Mouse (Mus musculus) induced T-regulatory cell, adult 2 months (primary cell): ENCODE measurements around the gene Epha8.

ENCODE experiments used
- DNase-seq: peaks from one replicate; pipeline ENCODE4 v3.0.0-alpha.2; 2012; ENCODE audit warnings: low read depth

The Epha8 gene

DNA sequence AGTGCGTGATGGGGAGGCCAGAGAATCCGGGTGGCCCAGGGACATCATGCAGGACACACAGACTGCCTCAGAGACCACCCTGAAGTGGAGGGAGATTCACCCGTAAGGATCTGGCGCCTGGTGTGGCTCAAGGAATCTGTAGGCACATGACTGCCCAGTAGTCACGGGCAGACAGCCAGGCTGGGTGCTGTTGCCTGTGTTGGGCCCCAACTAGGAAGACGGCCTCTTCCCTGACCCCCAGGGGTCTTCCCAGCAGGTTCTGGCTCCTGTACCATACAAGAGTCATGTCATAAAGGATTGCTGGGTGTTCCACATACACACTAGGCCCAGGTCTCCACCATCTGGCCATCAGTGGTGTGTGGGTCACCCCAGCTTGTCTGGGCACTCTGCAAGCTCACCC lies 2.1 kb downstream of the Epha8 start:
- no peak for DNase-seq

DNA sequence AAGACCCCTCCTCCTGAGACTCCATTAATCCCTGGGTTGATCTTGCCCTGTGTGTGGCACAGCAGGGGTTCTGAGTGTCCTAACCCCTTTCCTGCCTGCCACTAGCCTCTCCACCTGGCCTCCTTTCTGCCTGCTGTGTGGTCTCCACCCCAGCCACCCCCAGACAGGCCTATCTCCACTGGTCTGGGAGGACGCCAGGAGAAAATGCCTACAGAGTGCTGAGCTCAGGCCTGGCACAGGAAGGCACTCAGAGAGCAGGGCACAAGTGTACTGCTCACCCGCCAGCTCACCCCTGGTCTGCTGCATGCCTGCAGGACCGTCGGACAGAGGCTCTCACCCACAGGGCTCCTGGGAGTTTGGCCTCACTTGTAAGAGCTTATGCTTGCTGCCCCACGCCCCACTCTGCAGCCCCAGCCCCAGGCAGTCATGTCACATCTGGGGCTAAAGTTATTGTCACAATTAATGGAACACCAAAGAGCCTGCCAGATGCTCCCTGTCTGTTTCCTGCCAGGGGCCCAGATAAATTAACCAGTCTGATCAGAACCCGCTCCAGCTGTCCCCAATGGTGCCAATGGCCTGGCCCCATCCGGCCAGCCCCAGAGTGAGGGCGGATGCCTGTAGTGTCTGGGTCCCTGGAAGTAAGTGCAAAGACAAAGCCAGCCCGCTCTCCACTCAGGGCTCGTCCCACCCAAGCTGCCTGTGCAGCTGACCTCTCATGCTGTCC lies 7.2 kb downstream of the Epha8 start:
- no peak for DNase-seq

DNA sequence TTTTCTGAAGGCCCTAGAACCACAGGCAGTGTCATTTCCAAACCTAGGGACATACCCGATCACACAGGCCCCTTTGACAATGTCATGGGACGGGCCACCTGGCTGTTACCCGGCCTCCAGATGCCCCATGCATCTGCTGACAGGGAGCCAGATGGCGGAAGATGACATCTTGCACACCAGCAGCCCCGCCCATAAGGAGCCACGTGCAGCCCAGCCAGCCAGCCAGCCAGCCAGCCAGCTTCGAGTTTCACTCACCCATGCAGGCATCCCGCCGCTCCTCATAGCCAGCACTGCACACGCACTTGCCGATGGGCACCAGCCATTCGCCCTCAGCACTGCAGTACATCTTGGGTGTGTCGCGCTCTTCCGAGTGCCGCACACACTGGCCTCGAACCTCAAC lies 11.2 kb downstream of the Epha8 start:
- DNase-seq: no peak

DNA sequence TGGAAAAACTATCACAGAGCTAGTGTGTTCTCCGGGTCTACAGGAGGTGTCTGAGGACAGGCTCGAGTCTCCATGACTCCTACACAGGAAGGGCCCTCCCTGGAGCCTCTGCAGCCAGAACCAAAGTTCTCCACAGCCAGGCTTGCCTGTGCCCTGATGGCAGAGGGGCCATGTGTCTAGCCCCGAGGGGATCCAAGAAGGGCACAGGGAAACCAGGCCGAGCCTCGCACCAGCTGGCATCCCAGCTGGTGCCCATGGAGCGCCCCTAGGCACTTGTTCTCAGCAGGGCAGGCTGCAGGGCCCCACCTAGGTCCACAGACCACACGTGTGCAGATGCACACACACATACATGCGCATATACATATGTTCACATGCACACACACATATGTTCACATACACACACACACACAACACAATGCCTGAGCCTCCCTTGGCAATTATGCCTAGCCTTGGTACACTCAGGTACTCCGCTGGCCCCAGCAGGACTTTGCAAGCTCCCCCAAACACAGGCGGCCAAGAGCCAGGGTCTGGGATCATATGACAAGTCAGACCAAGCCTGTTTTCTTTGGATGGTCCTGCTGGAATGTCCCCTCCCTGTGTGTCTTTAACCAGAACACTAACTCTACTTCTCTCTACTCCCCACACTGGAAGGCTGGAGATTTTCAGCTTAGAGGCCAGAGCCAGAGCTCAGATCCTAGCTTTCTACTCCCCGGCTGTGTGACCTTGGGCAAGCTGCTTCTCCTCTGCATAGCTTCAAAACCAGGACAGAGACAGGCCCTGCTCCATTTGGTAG lies 11.9 kb downstream of the Epha8 start:
- DNase-seq: no peak

DNA sequence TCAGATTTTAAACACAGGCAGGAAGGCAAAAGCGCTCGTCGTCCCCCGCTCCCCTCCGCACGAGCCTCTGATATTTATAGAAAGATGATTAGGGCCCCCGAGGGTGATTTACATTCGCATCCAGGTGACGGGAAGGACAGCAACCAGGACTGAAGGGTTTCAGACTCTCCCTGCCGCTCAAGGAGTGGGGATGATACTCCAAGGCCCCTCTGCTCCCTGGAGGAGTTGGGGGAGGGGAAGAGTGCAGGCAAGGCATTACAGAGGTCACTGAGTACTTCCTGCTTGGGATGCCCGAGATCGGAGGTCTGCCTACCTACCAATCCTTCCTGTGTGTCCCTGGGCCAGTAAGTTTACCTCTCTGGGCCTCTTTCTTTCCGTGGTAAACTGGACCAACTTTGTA lies 13.4 kb downstream of the Epha8 start:
- no peak for DNase-seq

DNA sequence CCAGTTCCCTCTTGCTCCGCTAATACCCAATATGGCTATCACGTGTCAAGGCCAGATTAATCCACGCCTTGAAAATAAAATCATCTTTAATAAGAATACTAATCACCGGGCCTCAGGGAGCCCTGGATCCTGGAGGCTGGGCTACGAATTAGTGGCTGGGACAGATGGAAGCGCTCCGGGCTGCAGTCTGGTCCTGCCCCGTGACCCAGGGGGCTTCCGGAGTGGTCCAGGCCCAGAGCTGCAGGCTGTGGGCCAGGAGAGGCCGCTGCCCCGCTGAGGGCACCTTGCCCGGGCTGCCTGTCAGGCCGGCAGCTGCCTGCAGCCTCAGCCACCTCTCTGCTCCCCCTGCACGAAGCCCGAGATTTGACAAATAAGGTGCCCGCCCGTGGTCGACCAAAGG lies 13.9 kb downstream of the Epha8 start:
- no peak for DNase-seq

DNA sequence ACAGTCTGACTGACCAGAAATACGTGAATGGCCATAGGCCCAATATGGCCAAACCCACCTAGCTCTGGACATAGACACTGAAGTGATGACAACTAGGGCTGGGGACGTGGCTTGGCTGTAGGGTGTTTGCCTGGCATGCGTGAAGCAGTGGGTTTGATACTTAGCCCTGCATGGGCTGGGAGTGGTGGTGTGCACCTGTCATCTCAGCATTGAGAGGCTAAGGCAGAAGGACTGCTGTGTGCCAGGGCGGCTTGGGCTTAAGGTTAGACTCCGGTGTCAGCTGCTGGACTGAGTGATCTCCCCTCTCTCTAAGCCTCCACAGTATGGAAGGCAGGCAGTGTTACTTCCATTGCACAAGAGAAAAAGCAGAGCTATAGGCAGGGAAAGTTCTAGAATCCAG lies 18.7 kb downstream of the Epha8 start:
- no peak for DNase-seq

DNA sequence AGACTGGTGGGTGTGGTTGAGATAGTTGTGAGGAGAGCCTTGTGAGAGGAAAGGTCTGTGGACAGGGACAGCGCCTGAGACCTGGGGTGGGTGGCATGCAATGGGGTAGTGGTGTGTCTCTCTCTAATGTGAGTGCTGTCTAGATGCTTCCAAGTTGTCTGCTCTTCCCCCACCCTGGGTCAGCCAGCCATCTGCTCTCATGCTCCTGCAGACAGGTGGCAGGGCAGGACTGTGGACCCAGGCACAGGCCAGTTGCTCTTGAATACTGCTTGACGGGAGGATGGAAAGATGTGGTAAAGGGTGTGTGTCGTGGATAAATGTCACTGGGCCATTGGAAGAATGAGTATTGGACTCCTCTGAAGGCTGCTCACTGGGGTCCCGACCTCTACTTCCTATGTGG lies 19.3 kb downstream of the Epha8 start:
- DNase-seq: no peak

DNA sequence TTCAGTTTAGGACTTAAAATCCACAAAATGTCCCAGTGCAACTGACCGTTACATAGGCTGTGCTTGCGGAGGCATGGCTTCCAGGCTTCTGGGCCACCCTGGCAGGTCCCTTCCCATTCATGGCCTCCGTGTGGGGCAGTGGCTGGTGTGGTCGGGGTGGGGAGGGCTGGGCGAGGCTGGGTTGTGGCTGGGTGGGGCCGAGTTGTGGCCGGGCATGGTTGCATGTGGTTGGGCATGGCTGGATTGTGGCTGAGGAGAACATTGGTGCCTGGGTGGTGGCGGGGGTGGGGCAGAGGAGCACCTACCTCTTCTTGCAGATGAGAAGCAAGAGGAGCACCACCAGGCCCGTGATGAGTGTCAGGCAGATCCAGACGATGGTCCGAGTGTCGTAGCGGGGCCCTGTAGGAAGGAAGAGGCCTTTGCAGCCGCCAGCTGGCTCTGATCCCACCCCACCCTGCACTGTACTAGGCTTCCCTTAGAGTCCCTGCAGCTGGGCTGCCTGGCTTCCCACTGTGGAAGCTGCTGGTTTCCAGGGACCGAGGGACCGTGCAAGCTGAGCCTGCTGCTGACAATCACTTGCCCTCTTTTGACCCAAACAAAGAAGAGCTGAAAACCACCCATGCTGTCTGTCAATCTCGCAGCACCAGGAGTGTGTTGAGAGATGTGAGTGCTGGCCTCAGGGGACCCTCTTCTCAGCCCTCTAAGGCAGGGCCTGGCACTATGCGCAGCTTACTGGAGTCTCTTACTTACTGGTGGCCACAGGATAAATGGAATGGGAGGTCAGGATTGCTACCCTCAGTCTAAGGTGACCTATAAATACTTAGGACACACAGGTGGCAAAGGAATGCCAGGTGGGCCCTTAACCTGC lies 21.6 kb downstream of the Epha8 start:
- no peak for DNase-seq

DNA sequence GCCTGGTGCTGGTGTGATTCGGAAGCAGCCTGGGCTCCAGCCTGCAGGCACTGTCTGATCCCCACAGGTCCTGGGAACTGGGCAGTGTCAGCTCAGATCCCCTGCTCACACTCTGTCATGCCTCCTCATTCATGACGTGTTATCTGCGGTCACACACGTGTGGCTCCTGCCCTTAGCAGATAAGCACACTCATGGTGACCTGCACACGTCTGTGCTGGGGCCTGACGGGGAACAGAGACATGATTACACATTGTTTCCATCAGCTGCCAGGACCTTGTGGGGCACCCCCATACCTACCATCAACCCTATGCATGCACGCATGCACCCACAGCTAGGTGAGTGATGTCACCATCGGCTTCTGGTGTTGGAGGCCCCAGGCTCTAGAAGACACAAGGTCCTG lies 26.1 kb downstream of the Epha8 start:
- DNase-seq: no peak

DNA sequence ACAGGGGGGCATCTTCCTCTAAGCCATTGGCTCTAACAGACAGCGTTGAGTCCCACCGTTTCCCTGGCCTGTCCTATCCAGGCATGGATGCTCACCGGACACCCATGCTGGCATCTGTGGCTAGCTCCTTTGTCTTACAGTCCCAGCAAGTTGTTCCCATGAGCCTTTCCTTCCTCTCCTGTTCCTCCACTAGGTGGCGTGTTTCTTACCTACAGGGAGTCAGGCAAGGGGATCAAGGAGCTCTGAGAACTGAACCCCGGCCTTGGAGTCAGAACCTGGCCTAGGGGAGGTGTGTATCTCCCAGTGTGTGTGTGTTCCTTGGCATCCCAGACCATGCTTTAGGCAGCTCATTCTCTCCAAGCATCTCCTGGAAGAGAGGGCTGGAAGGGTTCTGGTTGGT lies 27.7 kb downstream of the Epha8 start:
- peak; percentile 48 for DNase-seq

DNA sequence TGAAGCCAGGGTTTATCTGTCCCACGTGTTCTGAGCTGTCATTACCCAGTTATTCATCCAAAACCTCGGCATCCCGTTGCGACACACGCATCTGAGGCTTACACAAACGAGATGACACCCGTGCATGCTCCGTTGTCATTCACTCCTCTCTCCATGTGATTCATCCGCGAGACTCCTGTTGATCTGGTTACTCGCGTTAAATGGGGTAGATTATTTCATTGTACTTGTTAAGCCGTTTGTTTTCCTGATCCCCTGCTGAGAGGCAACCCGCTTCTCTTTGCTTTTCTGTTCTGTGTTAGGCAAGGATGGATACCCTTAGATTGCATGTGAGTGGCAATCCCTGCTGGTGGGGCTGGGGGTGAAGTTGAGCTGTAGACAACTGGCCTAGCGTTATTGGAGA lies 30.8 kb downstream of the Epha8 start:
- DNase-seq: no peak

DNA sequence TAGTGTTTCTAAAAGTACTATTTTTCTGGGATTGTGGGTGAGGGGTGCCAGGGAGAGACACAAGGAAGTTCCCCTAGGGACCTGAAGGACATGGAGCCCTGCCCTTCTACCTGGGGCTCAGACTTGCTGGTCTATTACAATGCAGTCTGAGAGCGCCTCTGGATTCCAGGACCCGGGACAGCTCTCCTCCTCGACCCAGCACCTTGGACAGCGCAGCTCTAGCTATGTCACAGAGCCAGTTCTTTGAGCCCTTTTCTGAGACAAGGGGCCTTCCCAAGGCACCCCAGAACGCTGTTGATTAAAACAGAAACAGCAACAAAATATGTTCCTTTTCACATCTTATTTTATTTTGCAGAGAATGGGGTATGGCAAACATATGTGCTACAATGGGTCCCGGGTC lies 32.1 kb downstream of the Epha8 start:
- DNase-seq: peak; percentile 51

DNA sequence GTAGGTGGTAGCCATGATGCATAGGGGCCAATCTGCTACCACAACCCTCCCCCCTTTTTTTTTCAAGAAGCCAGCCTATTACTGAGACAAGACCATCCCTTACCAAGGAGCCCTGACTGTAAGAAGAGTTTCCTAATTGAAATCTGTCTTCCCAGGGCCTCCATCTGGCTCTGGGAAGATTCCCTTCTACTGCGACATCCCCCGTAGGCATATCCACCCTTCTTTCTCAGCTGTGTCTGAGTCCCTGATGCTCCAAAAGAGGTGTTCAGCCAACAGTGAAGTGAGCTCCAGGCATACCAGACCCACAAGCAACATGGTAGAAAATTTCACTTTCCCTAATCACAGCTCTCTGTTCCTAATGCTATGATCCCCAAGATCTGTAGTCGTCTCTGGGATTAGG lies 37.1 kb downstream of the Epha8 start:
- DNase-seq: no peak

DNA sequence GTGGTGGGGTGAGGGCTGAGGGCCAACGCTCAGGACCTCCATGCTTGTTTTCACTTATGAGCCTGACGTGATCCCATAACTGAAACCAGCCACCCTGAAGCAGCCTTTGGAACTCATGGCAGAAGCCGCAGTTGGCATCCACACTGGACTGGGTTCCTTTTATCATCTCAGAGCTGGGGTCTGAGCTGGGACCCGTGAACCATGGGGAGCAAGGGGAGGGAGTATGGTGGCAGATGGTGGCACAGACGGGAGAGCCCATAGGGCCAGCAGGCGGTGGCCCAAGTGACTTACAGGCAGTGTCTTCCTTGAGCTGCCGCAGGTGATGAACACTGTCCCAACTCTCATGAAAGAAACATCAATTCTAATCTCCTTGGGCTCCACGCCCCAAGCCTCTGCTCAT lies 37.8 kb downstream of the Epha8 start:
- no peak for DNase-seq

DNA sequence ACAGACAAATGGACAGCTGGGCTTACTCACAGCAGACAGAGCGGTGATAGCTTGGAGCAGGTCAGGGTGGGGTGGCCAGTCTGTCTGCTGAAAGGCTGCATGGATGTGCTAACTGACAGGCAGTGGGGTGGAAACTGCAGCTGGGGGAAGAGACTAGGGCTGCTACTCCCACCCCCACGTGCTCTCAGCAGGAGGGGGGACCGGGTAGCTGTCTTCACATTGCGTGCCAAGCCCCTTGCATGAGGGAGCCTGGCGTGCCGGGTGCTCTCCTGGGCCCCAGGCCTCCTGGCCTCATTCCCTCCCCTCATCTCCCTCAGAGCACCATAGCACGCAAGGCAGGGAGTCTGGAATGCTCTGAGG lies 39.5 kb downstream of the Epha8 start:
- no peak for DNase-seq

DNA sequence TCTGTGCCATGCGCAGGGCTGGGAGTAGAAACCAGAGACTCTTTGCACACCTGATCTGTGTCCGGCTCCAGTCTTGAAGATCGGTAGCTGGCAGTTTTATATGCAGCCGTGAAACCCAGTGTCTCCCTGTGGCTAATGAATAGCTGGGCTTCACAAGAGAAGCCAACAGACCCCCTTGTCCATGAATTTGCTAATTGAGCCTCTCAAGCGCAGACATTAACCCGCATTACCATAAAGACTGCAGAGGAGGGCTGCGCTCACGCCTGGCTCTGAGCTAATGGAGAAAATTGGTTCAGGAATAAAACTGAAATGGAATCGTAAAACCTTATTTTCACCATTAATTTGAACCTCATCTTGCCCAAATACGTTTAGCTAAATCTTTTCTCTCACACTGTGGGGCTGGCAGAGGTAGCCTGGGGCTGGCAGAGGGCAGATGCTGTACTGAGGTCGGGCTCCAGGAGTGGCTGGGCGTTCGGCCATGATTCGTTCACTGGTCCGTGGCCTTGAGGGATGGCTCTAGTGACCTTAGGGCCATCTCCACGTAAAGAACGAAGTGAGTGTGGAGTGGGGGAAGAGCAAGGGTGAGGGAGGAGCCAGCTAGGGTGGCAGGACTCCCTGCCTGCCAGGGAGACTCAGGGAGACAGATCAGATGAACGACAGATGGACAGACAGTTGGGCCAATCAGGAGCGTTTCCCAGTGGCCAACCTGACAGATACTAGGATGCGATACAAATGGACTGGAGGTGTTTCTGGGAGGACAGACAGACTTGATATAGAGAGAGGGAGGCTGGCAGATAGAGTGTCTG lies 40.1 kb downstream of the Epha8 start:
- no peak for DNase-seq

DNA sequence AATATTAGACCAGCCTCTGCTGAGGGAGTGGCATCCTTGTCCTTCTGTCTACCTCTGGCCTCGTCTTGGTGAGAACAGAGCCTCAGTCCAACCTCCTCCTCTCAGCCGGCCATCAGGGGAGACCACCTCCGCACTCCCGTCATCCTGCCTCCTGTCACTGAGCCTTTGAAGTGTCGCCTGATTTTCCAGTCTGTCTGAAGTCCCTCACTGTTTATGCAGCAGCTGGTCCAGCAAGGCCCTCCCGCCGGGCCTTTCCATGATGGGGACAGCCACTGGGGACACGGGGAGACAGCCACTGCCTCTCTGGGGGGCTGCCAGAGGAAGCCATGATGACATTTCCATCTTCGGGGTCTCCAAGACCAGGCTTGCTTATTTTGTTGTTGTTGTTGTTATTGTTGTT lies 43.8 kb downstream of the Epha8 start:
- DNase-seq: no peak

DNA sequence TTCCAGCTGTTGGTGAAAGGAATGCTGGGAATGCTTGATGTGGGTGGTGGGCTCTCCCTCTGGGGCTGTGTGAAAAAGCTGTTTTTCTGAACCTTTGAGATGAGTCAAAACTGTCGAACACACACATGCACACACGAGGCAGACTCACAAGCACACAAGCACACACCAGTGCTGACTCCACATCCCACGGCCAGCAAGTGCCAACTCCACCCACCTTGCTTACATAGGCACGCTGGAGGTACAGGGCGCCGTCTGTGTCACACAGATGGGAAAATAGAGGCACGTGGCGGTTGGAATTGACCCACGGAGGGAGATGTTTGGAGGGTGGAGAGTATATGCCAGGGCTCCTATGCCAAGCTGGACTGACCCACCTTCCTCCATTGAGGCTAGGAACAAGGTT lies 44.8 kb downstream of the Epha8 start:
- DNase-seq: no peak

DNA sequence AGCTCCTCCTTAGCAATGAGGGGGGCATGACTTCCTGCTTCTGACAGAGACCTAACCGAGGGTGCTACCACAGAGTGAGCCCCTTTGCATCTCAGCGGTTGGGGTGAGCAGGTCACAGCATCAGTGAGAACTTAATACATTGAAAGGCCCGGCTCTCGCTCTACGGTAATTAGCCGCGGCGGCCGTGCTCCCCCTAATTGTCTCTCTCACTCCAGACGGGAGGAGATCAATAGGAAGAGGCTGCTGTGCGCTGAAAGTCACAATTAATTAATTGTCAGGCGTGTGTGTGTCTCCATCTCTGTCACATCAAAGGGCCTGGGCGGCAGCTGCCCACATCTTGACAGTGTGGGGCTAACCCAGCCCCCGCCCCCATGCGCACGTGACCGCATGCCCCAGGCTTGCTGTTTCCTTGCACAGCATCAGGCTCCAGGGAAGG lies 45.4 kb downstream of the Epha8 start:
- DNase-seq: no peak

DNA sequence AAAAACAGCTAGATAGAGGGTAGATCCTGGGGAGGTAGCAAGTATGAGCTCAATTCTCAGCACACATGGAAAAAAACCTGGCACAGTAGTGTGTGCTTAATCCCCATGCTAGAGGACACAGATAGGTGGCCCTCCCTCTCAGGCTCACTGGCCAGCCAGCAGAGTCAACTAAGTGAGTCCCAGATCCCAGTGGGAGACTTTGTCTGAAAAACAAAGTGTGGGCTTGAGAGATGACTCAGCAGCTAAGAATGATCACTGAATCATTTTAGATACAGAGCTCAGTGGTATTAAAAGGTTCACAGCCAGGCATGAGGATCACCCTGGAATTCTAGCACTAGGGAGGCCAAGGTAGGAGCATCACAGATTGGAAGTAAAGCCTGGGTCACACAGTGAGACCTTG lies 48.8 kb downstream of the Epha8 start:
- DNase-seq: no peak

DNA sequence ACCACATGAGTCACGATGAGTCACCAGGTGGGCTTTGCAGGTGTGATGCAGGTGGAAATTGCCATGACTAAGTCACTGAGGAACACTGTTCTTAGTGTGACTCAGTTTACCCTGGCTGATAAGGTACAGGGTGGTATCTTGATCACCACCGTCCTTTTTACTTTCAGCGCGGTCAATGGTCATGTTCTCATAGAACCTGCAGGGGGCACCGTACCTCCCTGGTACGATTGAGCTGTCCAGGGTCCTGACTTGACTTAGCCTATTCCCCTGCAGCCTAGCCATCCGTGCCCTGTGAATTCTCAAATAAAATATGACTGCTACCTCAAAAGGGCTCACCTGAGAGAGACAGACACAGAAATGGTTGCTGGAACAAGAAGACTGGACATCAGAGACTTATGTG lies 49.6 kb downstream of the Epha8 start:
- peak; percentile 60 for DNase-seq
